Mouse (Mus musculus) erythroblast, embryonic 14.5 days (primary cell): ENCODE data around the gene Ache.

Experiments used
- GATA1 ChIP-seq: IDR thresholded peaks from 2 replicates; pipeline ENCODE4 v1.6.1; 2012; ENCODE audit warnings: low read length, inconsistent platforms, mixed read lengths
- TAL1 ChIP-seq: IDR thresholded peaks from 3 replicates; pipeline ENCODE4 v1.6.1; 2012; ENCODE audit warnings: low read length, inconsistent platforms, mixed read lengths

DNA sequence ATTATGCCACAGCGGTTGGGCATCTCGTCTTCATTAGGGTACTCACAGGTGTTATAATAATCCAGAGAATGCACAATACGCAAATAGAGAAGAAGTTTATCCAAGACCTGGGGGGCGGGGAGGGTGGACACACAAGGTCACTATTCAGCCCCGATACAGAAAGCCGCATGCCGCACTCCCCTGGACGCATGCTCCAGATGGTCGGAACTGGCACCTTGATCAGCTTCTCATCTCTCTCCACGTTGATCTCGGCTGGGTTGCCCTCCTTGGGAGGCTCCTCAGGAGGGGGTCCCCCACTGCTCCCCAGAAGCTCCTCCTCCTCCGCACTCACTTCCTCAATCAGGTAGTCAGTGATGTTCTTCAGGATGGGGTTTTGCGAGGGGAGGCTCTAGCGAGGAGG lies 9.8 kb downstream of the Ache start:
- TF ChIP-seq GATA1 (no peak), TAL1 (no peak)
